Mouse (Mus musculus) forebrain, embryonic 16.5 days (tissue): ENCODE measurements around the gene Ccdc85c. TPM values are rescaled to one million over a fixed set of nuclear protein-coding genes. Genes with fewer than 3 reads are reported as not detected.

Experiments
- ATAC-seq: fragments of 200-750 bp; cut with Nextera tagmentation; 2 replicates; pipeline ENCODE4 v1.8.0; 2017; ENCODE audit warnings: mild to moderate bottlenecking, moderate library complexity
- H3K27ac ChIP-seq: fragments of 300-500 bp; sonication (generic); 2 replicates; pipeline ENCODE4 v1.5.1; 2014; ENCODE audit warnings: low read length, control low read depth
- H3K27me3 ChIP-seq: fragments of 300-500 bp; sonication (generic); replicated peaks from 2 replicates; pipeline ENCODE4 v1.6.1; 2014; ENCODE audit warnings: low read length; ENCODE audit not compliant: control insufficient read depth, insufficient read depth
- H3K36me3 ChIP-seq: fragments of 300-500 bp; sonication (generic); 2 replicates; pipeline ENCODE4 v1.6.1; 2014; ENCODE audit not compliant: control insufficient read depth, insufficient read depth
- H3K4me1 ChIP-seq: fragments of 300-500 bp; sonication (generic); replicated peaks from 2 replicates; pipeline ENCODE4 v1.6.1; 2014; ENCODE audit warnings: low read length; ENCODE audit not compliant: control insufficient read depth, insufficient read depth
- H3K4me2 ChIP-seq: fragments of 300-500 bp; sonication (generic); 2 replicates; pipeline ENCODE4 v1.6.1; 2014; ENCODE audit warnings: mild to moderate bottlenecking, low read length, control low read depth
- H3K4me3 ChIP-seq: fragments of 300-500 bp; sonication (generic); replicated peaks from 2 replicates; pipeline ENCODE4 v1.5.1; 2014; ENCODE audit warnings: mild to moderate bottlenecking, low read length, control low read depth
- H3K9ac ChIP-seq: fragments of 300-500 bp; sonication (generic); replicated peaks from 2 replicates; pipeline ENCODE4 v1.6.1; 2014; ENCODE audit warnings: low read depth, low read length, control low read depth
- H3K9me3 ChIP-seq: fragments of 300-500 bp; sonication (generic); 2 replicates; pipeline ENCODE4 v1.6.1; 2016; ENCODE audit warnings: low read length; ENCODE audit not compliant: control insufficient read depth
- WGBS: fragments of 180-500 bp; shearing (Covaris S2); extraction: QIAGEN DNeasy Blood & Tissue Kit; methylation state at CpG from one replicate; pipeline ENCODE4 v1.1.7; 2014; 5-methylcytosine and 5-hydroxymethylcytosine counted together
- polyA plus RNA-seq: library from polyadenylated mRNA; unstranded; fragments of >200 nt; fragmentation: Nextera tagmentation; extraction: Ambion mirVana; gene quantifications from 2 replicates; pipeline ENCODE4 v1.2.1, GENCODE M21; 2015

The Ccdc85c gene
- polyA plus RNA-seq, 1 experiment from 2014 or later = 12.0 TPM

DNA sequence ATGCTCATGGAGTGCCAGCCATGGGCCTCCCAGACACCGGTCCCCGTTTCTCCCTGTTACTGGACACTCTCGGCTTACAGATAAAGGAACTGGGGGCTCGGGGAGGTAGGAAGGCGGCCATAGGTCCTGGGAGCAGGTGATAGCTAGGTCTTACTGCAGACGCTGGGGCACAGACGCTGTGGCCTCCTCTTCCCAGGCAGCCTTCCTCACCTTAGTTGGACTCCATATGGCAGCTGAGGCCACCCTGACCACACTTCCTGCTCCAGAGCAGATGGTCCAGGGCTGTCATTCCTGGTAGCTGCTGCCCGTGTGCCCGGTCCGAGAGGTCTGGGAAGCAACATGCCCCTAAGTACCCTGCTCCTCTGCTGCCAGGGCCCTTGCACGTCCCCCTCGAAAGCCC is 48.3 kb downstream of the Ccdc85c start:
- H3K4me3 ChIP-seq = no peak overlapping the region
- 88% methylated on average over 12 of the region's 12 CpGs for WGBS
- H3K4me2 ChIP-seq = no peak overlapping the region
- H3K27me3 ChIP-seq = no peaks in the 10 kb centered on the region
- H3K4me1 ChIP-seq = peaks cover 36% of the 10 kb centered on the region
- H3K36me3 ChIP-seq = no peaks in the 10 kb centered on the region
- no peak for ATAC-seq
- H3K9me3 ChIP-seq = no peaks in the 10 kb centered on the region
- no peak overlapping the region for H3K9ac ChIP-seq
- no peak overlapping the region for H3K27ac ChIP-seq

DNA sequence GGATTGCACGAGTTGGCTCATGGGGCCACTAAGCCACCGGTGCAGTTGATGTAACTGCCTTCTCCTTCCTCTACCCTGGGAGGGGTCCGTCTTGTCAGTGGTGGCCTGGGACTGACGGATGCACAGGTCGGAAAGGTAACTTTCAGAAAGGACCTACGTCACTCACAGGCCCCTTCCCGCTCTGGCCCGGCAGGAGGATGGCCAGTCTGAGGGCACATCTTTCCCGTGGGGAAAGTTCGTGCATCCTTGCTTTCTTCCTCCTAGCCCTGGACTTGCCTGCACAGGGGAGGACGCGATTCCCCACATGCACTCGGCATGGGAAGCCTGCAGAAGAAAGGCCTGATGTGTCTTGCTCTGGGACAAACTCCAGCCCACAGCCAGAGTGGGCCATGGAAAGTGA is 49.0 kb downstream of the Ccdc85c start:
- Histone ChIP-seq H3K4me2 (no peak overlapping the region), H3K4me1 (peaks cover 36% of the 10 kb centered on the region), H3K27ac (no peak overlapping the region), H3K9ac (no peak overlapping the region), H3K36me3 (no peaks in the 10 kb centered on the region), H3K4me3 (no peak overlapping the region), H3K27me3 (no peaks in the 10 kb centered on the region), H3K9me3 (no peaks in the 10 kb centered on the region)
- WGBS = 77% methylated on average over 13 of the region's 13 CpGs
- no peak for ATAC-seq

DNA sequence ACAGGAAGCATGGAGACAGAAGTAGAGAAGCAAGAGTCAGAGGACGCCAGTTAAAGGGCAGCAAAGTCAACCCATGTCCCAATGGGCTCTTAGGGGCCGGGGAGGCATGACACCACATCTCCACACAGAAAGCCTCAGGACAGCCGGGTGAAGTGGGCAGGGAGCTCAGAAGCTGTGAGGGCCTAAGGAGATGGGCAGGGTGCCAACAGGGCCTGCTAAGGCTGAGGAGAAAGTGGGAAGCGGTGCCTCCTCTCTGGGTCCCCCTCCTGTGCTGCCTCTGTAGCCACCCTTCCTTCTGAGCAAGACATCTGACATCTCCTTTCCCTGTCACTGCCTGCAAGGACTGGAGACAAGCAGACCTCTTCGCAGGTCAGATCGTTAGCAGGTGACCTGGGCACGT is 49.4 kb downstream of the Ccdc85c start:
- no peak overlapping the region for H3K27ac ChIP-seq

DNA sequence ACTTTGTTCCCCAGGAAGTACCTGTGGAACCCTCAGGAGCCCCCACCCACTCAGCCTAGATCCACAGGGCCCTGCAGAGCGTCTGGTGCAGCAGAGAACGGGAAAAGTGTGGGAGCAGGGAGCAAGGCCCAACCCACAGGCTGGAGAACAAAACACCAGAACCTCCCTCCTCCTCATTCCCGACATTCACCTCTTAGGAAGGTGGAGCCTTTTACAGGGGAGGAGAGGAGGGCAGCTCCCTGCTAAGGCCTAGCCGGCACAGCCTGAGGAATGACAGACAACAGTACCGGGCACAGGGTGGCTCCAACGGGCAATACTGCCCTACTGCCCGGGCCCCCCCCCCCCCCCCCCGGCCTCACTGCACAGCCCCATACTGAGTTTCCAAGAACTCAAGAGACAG is 51.9 kb downstream of the Ccdc85c start:
- Histone ChIP-seq H3K4me1 (peaks cover 60% of the 10 kb centered on the region), H3K36me3 (no peaks in the 10 kb centered on the region)
- WGBS = 33% methylated on average over 5 of the region's 8 CpGs

More for the DNA sequence above, 49.4 kb downstream of the Ccdc85c start:
- Histone ChIP-seq H3K4me2 (no peak overlapping the region), H3K27me3 (no peaks in the 10 kb centered on the region), H3K4me3 (no peak overlapping the region), H3K9me3 (no peaks in the 10 kb centered on the region), H3K36me3 (no peaks in the 10 kb centered on the region), H3K4me1 (peaks cover 36% of the 10 kb centered on the region), H3K9ac (no peak overlapping the region)
- ATAC-seq = no peak
- WGBS = 54% methylated on average over 7 of the region's 7 CpGs

DNA sequence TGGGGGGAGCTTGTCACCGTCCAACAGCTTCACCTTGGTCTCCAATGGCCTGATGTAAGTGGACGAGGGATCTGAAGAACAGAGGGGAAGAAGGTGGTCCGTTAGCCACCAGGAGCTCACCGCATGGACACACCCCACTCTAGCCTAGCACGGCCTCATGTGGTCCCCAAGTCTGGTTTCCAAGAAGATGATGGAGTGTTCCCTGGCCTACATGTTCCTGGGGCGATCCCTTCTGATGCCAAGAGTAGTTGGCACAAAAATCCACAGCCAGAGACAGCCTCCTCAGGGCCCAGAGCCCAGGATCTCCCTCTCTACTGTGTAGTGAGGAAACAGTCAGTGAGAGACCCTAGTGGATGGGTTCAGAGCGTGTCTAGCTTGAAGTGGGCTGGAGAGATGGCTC is 53.5 kb downstream of the Ccdc85c start:
- no peak overlapping the region for H3K4me3 ChIP-seq
- no peaks in the 10 kb centered on the region for H3K9me3 ChIP-seq
- no peaks in the 10 kb centered on the region for H3K27me3 ChIP-seq
- ATAC-seq = no peak
- H3K4me2 ChIP-seq = no peak overlapping the region
- no peak overlapping the region for H3K27ac ChIP-seq
- WGBS = 83% methylated on average over 7 of the region's 7 CpGs
- no peak overlapping the region for H3K9ac ChIP-seq
- peaks cover 68% of the 10 kb centered on the region for H3K4me1 ChIP-seq
- no peaks in the 10 kb centered on the region for H3K36me3 ChIP-seq

More for the DNA sequence above, 51.9 kb downstream of the Ccdc85c start:
- no peak overlapping the region for H3K4me2 ChIP-seq
- no peak for ATAC-seq
- no peaks in the 10 kb centered on the region for H3K9me3 ChIP-seq
- H3K4me3 ChIP-seq = no peak overlapping the region
- H3K9ac ChIP-seq = no peak overlapping the region
- no peaks in the 10 kb centered on the region for H3K27me3 ChIP-seq
- H3K27ac ChIP-seq = no peak overlapping the region

DNA sequence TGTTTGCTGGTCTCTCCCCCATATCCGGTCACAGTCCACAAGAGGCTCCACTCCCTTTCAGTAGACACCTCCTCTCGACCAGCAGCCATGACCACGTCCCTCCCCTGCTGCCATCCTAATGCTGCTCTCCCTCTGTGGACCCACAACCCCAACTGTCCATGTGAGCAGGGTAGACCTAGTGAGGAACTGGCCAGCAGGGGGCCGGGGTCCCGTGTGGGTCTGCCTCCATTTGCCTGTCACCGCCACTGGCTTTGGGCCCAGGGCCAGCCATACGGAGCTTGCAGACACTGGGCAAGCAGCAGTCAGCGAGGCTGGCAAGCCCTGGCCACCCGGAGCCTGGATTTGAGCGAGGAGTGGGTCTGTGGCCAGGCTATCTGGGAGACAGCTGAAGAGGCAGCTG is 54.0 kb downstream of the Ccdc85c start:
- Histone ChIP-seq H3K9ac (no peak overlapping the region), H3K9me3 (no peaks in the 10 kb centered on the region), H3K27me3 (no peaks in the 10 kb centered on the region), H3K27ac (no peak overlapping the region), H3K4me3 (no peak overlapping the region), H3K36me3 (no peaks in the 10 kb centered on the region), H3K4me1 (peaks cover 73% of the 10 kb centered on the region), H3K4me2 (no peak overlapping the region)
- 32% methylated on average over 10 of the region's 10 CpGs for WGBS
- peak; percentile 26 for ATAC-seq

DNA sequence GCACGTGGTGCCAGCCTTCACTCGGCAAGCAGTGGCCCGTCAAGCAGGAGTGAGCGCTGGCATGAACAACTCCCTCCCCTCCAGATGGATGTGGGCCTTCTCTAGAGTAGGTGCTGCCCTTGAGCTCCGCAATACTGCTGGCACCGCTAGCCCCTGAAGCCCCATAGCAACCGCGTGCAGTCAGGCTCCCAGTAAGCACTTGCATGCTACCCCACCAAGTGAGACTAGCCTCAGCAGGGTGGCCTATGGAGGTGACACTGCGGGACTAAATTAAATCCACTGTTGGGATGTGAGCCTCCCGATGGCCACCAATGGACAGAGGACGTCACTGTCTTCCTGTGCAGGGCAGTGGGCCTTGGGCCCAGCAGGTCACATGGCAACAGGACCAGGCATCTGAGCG is 54.6 kb downstream of the Ccdc85c start:
- H3K9ac ChIP-seq = no peak overlapping the region
- WGBS = 41% methylated on average over 12 of the region's 12 CpGs
- no peaks in the 10 kb centered on the region for H3K36me3 ChIP-seq
- peaks cover 70% of the 10 kb centered on the region for H3K4me1 ChIP-seq
- no peaks in the 10 kb centered on the region for H3K9me3 ChIP-seq
- no peaks in the 10 kb centered on the region for H3K27me3 ChIP-seq
- no peak overlapping the region for H3K4me2 ChIP-seq
- peak; percentile 26 for ATAC-seq
- H3K4me3 ChIP-seq = no peak overlapping the region
- no peak overlapping the region for H3K27ac ChIP-seq

DNA sequence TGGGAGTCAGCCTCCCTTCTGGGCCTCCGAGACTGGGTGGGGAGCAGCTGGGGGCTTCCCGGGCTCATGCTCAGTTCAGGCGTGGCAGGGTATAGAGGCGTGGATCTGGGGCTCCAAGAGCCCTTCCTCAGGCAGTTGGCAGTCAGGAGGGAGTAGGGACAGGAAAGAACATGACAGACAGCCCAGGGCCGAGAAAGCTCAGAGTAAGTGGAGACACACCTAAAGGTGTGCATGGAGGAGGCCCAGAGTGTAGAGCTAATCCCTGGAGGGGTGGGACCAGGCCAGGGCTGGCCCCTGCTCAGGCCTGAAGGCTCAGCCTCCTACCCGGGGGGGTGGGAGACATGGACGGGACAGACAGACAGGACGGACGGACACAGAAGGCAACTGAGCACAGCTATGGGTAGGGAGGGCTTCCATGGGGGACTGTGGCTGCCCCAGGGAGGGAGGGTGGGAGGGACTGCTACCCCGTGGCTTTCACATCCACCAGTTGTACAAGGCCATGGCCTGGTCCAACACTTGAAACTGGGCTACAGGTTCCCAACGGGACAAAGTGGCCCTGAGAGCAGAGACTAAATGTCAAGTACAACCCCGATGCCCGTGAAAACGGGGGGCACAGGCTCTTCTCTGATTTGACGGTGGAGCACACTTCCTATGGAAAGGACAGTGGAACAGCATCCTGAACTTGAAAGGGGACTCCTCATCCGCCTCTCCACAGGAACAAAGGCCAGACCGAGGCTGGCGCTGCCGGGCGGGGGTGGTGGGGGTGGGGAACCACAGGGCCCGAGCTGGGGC is 55.2 kb downstream of the Ccdc85c start:
- Histone ChIP-seq H3K4me3 (no peak overlapping the region), H3K27me3 (no peaks in the 10 kb centered on the region), H3K27ac (peak overlapping the region; percentile 49), H3K9ac (no peak overlapping the region), H3K36me3 (no peaks in the 10 kb centered on the region), H3K9me3 (no peaks in the 10 kb centered on the region), H3K4me2 (no peak overlapping the region), H3K4me1 (peaks cover 68% of the 10 kb centered on the region)
- no peak for ATAC-seq
- WGBS = 63% methylated on average over 21 of the region's 21 CpGs

DNA sequence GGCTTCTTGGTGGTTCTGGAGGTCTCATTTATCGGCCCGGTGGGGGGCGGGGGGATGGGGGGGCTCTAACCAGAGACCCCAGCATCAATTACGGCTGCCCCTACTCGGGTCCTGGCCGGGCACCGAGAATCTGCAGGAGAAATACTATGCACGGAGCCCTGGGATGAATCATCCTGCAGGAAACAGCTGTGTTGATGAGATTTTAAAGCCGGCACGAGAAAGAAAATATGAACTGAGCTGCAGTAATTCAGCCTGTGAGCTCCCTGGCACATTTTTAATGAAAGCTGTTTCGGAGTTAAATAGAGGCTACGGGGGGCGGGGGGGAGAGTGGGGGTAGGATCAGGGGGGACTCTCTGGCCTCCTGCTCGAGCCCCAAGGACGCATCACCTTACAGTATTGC is 56.1 kb downstream of the Ccdc85c start:
- H3K4me3 ChIP-seq = no peak overlapping the region
- peak overlapping the region; percentile 49 for H3K27ac ChIP-seq
- H3K4me2 ChIP-seq = no peak overlapping the region
- no peak overlapping the region; the same call in 1 of the 2 replicates for H3K9ac ChIP-seq
- 42% methylated on average over 15 of the region's 15 CpGs for WGBS
- no peak for ATAC-seq
- H3K4me1 ChIP-seq = peaks cover 61% of the 10 kb centered on the region
- no peaks in the 10 kb centered on the region for H3K9me3 ChIP-seq
- H3K27me3 ChIP-seq = no peaks in the 10 kb centered on the region
- no peaks in the 10 kb centered on the region for H3K36me3 ChIP-seq
